Mouse (Mus musculus) left cerebral cortex, postnatal 14 days (tissue): ENCODE results near the gene Gm20388. TPM values are rescaled to one million over a fixed set of nuclear protein-coding genes. Genes with fewer than 3 reads are reported as not detected.
A peak's percentile ranks its signal among the peaks of the same experiment; 100 is the strongest.

Source experiments
- DNase-seq, 2 experiments: peaks; one replicate each; pipeline ENCODE4 v3.0.0; 2021 to 2022; ENCODE audit warnings: low spot score in 2 of 2, mixed read lengths in 1 of 2
- intact Hi-C: fragments of 180-260 bp; cut with DNase I; formaldehyde crosslinking; loops from one replicate; pipeline ENCODE4 v1.15.1; 2025
- total RNA-seq, 2 experiments: library from RNA; stranded (reverse); gene quantifications; 2 replicates each; pipeline ENCODE4 v1.2.3; 2021

The Gm20388 gene
- total RNA-seq, 2 experiments from 2014 or later = 2.8 to 7.3 TPM

DNA sequence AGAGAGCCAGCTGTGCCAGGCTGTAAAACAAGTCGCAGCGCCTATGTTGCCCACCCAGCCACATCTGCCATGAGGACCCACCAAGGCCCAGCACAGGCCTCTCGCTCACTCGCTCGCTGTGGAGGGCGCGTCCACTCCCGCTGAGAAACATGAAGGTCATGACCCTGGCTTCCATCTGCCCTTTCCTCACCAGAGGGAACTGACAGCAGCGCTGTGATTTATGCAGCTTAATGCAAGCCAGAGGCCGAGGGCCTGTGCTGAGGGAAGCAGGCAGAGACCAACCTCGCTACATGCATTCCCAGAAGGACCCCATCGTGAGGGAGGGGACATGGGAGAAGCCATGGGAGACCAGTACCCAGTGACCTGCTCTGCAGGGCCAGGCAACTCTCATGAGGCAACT lies 1029.6 kb downstream of the Gm20388 start:
- intact Hi-C loops = no loop called here
- no peak for DNase-seq

DNA sequence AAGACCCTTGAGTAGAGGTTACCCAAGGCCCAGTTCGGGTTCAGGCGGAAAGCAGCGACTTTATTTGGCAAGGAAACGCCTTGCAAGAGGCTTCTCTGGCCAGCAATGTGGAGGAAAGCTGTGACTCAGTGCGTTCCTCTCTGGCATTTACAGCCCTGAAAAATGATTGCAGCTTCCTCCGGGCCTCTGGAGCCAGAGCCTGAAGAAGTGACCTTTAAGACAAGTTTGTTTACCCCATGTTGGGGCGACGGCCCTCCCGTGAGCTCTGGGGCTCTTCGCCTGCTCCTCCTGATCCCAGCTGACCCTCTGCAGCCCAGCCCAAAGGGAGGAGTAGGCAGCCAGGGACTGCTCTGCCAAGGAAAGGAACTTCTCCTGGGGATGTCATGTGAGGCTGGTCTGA lies 1036.6 kb downstream of the Gm20388 start:
- DNase-seq = no peak
- intact Hi-C loops = no loop called here

DNA sequence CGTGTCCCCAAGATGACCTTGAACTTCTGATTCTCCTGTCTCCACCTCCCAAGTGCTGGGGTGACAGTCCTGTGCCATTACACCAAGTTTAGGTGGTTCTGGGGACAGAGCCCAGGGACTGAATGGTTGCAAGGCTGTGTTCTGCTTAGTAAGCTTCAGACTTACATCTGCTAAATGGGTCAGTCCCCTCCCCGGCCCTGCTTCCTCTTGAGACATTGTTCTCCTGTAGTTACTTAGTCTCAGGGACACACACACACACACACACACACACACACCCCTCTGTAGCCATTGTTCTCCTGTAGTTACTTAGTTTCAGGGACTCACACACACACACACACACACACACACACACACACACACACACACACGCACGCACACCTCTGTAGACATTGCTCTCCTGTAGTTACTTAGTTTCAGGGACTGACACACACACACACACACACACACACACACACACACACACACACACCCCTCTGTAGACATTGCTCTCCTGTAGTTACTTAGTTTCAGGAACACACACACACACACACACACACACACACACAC lies 1037.5 kb downstream of the Gm20388 start:
- intact Hi-C loops = no loop called here

GRCm38 (mm10) chr8:120948620-120949491 lies 1038.2 kb downstream of the Gm20388 start:
- intact Hi-C loops = no loop called here
- DNase-seq = no peak

More for the DNA sequence above, 1037.5 kb downstream of the Gm20388 start:
- DNase-seq = no peak

GRCm38 (mm10) chr8:120950674-120951218 lies 1040.1 kb downstream of the Gm20388 start:
- intact Hi-C loops = no loop called here
- no peak for DNase-seq

DNA sequence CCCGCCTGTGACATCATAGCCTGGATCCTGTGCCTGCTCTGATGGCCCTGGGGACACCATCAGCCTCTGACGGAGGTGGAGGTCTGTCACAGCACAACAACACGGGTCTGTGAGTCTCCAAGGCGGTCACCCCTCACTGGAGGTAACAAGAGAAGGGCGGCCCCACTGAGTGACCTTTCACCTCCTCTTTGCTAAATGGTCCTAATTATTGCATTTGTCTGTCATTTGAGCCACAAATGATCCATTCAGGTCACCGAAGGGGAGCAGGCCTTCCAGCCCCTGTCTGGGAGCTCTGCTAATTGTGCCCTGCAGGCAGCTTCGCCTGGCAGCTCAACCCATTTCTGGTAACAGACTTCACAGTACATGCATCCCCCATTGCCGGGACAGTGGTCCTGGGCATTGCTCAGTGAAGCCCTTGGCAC lies 1048.8 kb downstream of the Gm20388 start:
- intact Hi-C loops = no loop called here

DNA sequence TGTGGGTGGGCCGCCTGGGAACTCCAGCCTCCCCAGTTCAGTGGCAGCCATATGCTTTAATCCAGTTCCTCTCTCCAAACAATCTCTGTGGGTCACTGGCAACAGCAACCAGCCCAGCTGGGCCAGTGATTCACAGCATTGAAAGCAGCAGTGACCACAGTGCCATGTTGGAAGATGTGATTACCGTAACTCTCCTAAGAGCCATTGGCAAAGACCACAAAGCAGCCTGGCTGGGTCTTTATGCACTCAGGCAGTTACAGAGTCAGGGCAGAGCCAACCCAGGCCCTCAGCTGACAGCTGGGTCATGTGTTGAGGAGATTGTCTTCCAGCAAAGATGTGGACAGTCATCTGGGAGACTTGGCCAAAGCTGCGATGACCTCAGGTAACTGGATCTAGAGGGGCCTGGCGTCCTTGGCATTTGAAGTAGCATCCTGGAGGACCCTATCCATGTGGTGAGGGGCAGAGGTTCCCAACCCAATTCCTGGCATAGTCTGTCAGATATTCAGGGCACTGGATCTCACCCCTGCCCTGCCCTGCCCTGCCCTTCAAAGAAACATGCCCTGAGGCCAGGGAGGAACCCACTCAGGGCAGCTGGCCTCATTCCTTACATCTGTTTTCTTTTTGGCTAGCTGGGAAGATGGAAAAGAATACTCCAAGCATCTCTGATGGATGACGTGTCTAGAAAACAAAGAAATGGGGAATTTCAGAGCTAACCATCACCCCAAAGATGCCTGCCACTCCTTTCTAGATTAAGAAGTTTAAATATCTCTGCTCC lies 1052.2 kb downstream of the Gm20388 start:
- intact Hi-C loops = no loop called here

More for the DNA sequence above, 1048.8 kb downstream of the Gm20388 start:
- no peak for DNase-seq

DNA sequence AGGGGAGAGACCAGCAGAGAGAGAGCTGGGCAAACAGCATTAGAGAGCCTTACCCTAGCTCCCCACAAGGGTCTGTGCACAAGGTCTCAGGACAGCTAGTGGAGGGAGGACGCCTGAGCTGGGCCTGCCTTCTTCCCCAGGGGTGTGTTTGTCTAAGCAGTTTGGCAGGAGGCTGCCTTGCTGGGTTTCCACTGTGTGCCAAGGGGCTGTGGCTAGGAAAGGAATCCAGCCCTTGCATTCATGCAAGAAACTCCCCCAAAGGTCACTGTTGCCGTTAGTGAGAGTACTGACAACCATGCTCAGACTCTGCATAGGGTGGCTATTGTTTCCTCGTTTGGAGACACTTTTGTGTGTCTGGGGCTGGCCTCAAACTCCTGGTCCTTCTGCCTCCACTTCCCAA lies 1055.9 kb downstream of the Gm20388 start:
- intact Hi-C loops = no loop called here
- no peak for DNase-seq

More for the DNA sequence above, 1052.2 kb downstream of the Gm20388 start:
- DNase-seq = no peak

- no peak for DNase-seq
- intact Hi-C loops = no loop called here
Measured at GRCm38 (mm10) chr8:120968308-120968707, 1057.7 kb downstream of the Gm20388 start.

DNA sequence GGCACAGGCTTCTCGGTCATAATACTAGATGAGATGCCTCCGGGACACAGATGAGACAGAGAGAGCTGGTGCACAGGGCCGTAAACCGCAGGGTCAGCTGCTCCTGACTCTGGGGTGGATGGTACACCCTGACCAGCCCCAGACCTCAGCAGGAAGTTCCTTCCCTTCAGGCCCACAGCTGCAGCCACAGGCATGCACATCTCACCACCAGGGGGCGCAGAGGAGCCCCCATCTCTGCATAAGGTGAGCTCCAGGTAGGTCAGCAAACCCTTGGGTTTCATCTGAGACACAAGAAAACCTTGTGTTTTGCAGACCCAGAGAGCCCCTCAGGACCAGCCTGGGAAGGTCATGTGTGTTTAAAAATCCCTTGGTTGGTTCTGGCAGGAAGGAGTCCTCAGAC lies 1059.7 kb downstream of the Gm20388 start:
- intact Hi-C loops = loop anchor here (5.0 kb wide), 2 partner anchors 73 to 112 kb away; partner anchors contain the start of gene Foxf1
- peak in 1 of 2 experiments; percentile 31 for DNase-seq

- peak; percentile 19 to 39 for DNase-seq
- intact Hi-C loops = loop anchor here (5.0 kb wide), 2 partner anchors 75 to 110 kb away; partner anchors contain the start of gene Foxf1
Measured at GRCm38 (mm10) chr8:120971691-120972469, 1061.2 kb downstream of the Gm20388 start.

- DNase-seq = no peak
- intact Hi-C loops = loop anchor here (5.0 kb wide), 2 partner anchors 76 to 109 kb away; partner anchors contain the start of gene Foxf1
Measured at GRCm38 (mm10) chr8:120973046-120973445, 1062.4 kb downstream of the Gm20388 start.

DNA sequence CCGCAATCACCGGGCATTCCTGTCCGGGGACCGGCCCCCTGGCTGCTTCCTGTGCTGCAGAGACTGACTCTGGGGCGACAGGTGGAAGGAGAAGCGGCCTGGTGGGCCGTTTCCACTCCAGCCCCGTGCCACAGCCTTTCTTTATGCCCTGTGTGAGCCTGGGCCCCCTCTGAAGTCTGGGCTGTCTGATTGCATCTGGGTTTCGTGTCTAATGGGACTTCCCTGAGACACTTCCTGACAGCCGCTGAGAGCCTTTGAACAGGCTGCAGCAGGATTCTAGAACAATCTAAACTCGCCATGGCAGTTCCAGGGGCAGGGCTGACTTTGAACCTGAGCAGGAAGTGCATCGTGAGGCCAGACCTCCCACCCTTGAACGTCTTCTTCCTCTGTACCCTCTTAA lies 1066.5 kb downstream of the Gm20388 start:
- no peak for DNase-seq
- intact Hi-C loops = no loop called here

GRCm38 (mm10) chr8:120979210-120979609 lies 1068.6 kb downstream of the Gm20388 start:
- intact Hi-C loops = no loop called here
- no peak for DNase-seq

DNA sequence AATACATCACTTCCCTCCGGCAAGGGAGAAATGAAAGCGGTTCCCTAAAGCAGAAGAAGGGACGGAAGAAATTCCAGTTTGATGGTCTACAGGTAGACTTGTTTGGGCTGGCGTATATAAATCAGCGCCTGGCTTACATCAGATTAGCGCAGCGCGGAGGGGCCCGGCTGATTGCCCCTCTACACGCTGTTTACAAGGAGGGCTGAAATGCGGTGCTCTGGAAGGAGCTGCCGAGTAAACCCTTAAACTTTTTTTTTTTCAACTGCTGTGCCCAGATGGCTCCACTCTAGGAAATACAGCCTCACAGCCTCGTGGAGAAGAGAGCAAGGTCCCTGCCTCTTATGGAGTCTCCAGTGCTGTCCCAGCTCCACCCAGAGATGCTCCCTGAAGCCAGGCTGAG lies 1070.3 kb downstream of the Gm20388 start:
- intact Hi-C loops = no loop called here
- no peak for DNase-seq

DNA sequence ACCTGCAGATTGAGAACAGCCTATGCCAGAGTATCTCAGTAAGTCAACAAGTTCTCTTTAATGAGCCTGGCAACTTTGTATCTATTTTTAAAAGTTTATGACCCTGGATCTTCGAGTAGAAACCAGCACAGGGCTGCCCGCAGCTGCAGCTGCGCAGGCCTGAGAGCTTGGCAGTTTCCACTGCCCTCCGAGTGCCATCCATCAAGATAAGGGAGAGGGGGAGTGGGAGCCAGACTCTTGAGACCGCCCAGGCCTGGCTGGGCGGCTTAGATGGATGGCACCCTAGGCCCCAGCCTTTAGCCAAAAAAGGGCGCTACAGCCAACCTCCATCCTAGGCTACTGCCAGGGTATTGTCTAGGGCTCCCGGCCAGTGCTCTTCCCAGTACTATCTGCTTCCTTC lies 1074.2 kb downstream of the Gm20388 start:
- intact Hi-C loops = no loop called here
- no peak for DNase-seq

- DNase-seq = no peak
- intact Hi-C loops = no loop called here
Measured at GRCm38 (mm10) chr8:120986022-120986421, 1075.4 kb downstream of the Gm20388 start.

DNA sequence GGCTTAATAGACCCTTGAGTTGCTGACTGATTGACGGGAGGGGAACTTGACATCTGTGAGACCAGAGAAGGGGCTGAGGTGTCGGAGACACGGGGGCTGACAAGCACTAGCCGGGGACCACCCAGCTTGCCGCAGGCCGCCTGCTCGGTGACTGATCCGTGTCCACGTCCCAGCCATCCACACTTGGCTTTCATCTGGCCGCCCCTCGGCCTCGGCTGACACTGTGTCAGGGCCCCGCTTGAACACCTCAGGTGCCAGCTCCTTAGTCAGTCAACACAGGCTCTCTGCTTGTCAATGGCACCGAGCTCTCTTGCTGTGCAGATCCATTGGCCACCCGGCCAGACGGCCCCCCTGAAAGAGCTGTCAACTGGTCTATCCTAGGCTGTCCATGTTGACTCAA lies 1083.1 kb downstream of the Gm20388 start:
- DNase-seq = no peak
- intact Hi-C loops = no loop called here

GRCm38 (mm10) chr8:120995424-120995823 lies 1084.8 kb downstream of the Gm20388 start:
- intact Hi-C loops = no loop called here
- no peak for DNase-seq
